21 mouse cellular contexts compared by ENCODE assay signal in genomic region chr7:145307636-145308035, GRCm38 (mm10). TPM values are rescaled to one million over a fixed set of nuclear protein-coding genes. Genes with fewer than 3 reads are reported as not detected.
DNase-seq lines count a peak whose midpoint lies in the region; TF ChIP-seq lines count a peak whose summit lies in the region.
"Had no signal": no experiment of that assay in that cellular context is flagged by ENCODE, and none has a peak within 500 bp of the region (broad histone marks: within the 10 kb centered on the region; RNA-seq: fewer than 3 reads in every experiment).

No protein-coding gene starts in this region.

- DNase-seq in cerebellum, adult 2 months = peak in 1 of 2 experiments; percentile 34
- DNase-seq in cerebellum, postnatal 4 days (ENCODE audit: low spot score in 2 of 2) = no peak
- peak; percentile 89 for DNase-seq in heart, adult 11 months
- no peak for DNase-seq in heart, adult 18-20 months
- DNase-seq in right cerebral cortex, postnatal 25 days = no peak
- DNase-seq: adrenal gland, adult 8-10 months; adrenal gland, postnatal 14 days; adrenal gland, postnatal 36 days; forebrain, postnatal 0 days had no signal

- H3K27me3 ChIP-seq in cerebellum, adult 2 months (ENCODE audit: control insufficient read depth, insufficient read depth, low read length) = no peaks in the 10 kb centered on the region
- H3K27me3 ChIP-seq: embryonic facial prominence, embryonic 12.5 days; forebrain, embryonic 13.5 days; forebrain, embryonic 15.5 days; Patski had no signal

- H3K4me3 ChIP-seq in cerebellum, adult 2 months (replicated peaks; ENCODE audit: insufficient read depth, low read depth, low read length) = no peak overlapping the region
- H3K4me3 ChIP-seq: embryonic facial prominence, embryonic 10.5 days; embryonic facial prominence, embryonic 12.5 days; forebrain, embryonic 13.5 days; forebrain, embryonic 15.5 days had no signal

- peaks cover 47% of the 10 kb centered on the region for H3K4me1 ChIP-seq in cerebellum, adult 2 months (ENCODE audit: control insufficient read depth, insufficient read depth, low read length)

- no peak for TF ChIP-seq CTCF in cerebellum, adult 2 months (IDR thresholded peaks at IDR 0.05; ENCODE audit: borderline replicate concordance, insufficient read depth, low read depth, low read length)

- TF ChIP-seq POLR2A in cerebellum, adult 2 months (IDR thresholded peaks at IDR 0.05; ENCODE audit: borderline replicate concordance, insufficient read depth, low read length) = no peak

- H3K27ac ChIP-seq in cerebellum, adult 2 months (ENCODE audit: insufficient read depth, low read length) = peak overlapping the region; percentile 80
- H3K27ac ChIP-seq: embryonic facial prominence, embryonic 10.5 days; embryonic facial prominence, embryonic 12.5 days; forebrain, embryonic 13.5 days; forebrain, embryonic 15.5 days had no signal

- 57% methylated on average over 10 of the region's 10 CpGs for WGBS in cerebellum, adult 2 months

RNA-seq across cellular contexts. Expression of gene Mrgprd, which starts 7.0 kb away (rescaled TPM):
- not detected in 2 replicates for polyA plus RNA-seq in cerebellum, adult 2 months (2012; rRNA removed)
- total RNA-seq in heart, adult 18-20 months (2021) = not detected
- total RNA-seq: adrenal gland, adult 18-20 months; adrenal gland, adult 8-10 months; adrenal gland, postnatal 14 days; adrenal gland, postnatal 36 days; forebrain, postnatal 0 days had no signal
- polyA plus RNA-seq: activated CD4-positive, CD25-positive, alpha-beta regulatory T cell, adult 4 months; C2C12; cortical plate, adult 2 months; embryonic facial prominence, embryonic 10.5 days; embryonic facial prominence, embryonic 12.5 days; embryonic facial prominence, embryonic 14.5 days; forebrain, embryonic 11.5 days; forebrain, embryonic 13.5 days; forebrain, embryonic 15.5 days; forebrain, postnatal 0 days; G1E; Patski had no signal

RNA-seq across cellular contexts. Expression of gene Mrgprf, which starts 7.0 kb away (rescaled TPM):
- 24.0 and 30.8 TPM in 2 replicates for polyA plus RNA-seq in cerebellum, adult 2 months (2012; rRNA removed)
- 1 to 10 TPM; 2.1 to 2.4 TPM for total RNA-seq in heart, adult 18-20 months (2021)
- polyA plus RNA-seq: activated CD4-positive, CD25-positive, alpha-beta regulatory T cell, adult 4 months; G1E had no signal

RNA-seq across cellular contexts. Expression of gene Tpcn2, which starts 23.8 kb away (rescaled TPM):
- 24.4 and 29.0 TPM in 2 replicates for polyA plus RNA-seq in cerebellum, adult 2 months (2012; rRNA removed)
- total RNA-seq in heart, adult 18-20 months (2021) = 1 to 10 TPM; 1.7 to 3.4 TPM
